Mouse (Mus musculus) embryonic facial prominence, embryonic 11.5 days (tissue): ENCODE measurements around the gene Fcgr3. TPM values are rescaled to one million over a fixed set of nuclear protein-coding genes. Genes with fewer than 3 reads are reported as not detected.
A peak's percentile ranks its signal among the peaks of the same experiment; 100 is the strongest.
"Not testable (repeated sequence)": the region's sequence is repeated elsewhere in the genome, so short reads cannot be mapped to it uniquely, and the experiment has no call there.

Experiments used
- ATAC-seq: fragments of 200-750 bp; cut with Nextera tagmentation; replicated peaks from 2 replicates; pipeline ENCODE4 v1.8.0; 2017; ENCODE audit warnings: low read depth; ENCODE audit not compliant: insufficient number of reproducible peaks, low FRiP score, low TSS enrichment
- DNase-seq: peaks from one replicate; pipeline ENCODE4 v3.0.0-alpha.2; 2015; ENCODE audit warnings: low spot score
- H3K27ac ChIP-seq: fragments of 300-500 bp; sonication (generic); replicated peaks from 2 replicates; pipeline ENCODE4 v1.5.1; 2014; ENCODE audit warnings: mild to moderate bottlenecking, low read depth, low read length, control low read depth
- H3K27me3 ChIP-seq: fragments of 300-500 bp; sonication (generic); 2 replicates; pipeline ENCODE4 v1.6.1; 2014; ENCODE audit warnings: mild to moderate bottlenecking, low read length, moderate library complexity, mixed read lengths; ENCODE audit not compliant: control insufficient read depth, insufficient read depth
- H3K36me3 ChIP-seq: fragments of 300-500 bp; sonication (generic); replicated peaks from 2 replicates; pipeline ENCODE4 v1.6.1; 2014; ENCODE audit warnings: low read depth, mild to moderate bottlenecking, low read length, moderate library complexity, mixed read lengths; ENCODE audit not compliant: control insufficient read depth, insufficient read depth
- H3K4me1 ChIP-seq: fragments of 300-500 bp; sonication (generic); 2 replicates; pipeline ENCODE4 v1.6.1; 2014; ENCODE audit warnings: low read length, mixed read lengths; ENCODE audit not compliant: control insufficient read depth, insufficient read depth
- H3K4me2 ChIP-seq: fragments of 300-500 bp; sonication (generic); 2 replicates; pipeline ENCODE4 v1.6.1; 2014; ENCODE audit warnings: low read depth, mild to moderate bottlenecking, control low read depth, low read length, moderate library complexity
- H3K4me3 ChIP-seq: fragments of 300-500 bp; sonication (generic); 2 replicates; pipeline ENCODE4 v1.5.1; 2014; ENCODE audit warnings: low read depth, low read length, control low read depth
- H3K9ac ChIP-seq: fragments of 300-500 bp; sonication (generic); replicated peaks from 2 replicates; pipeline ENCODE4 v1.6.1; 2014; ENCODE audit warnings: mild to moderate bottlenecking, control low read depth, low read length
- H3K9me3 ChIP-seq: fragments of 300-500 bp; sonication (generic); replicated peaks from 2 replicates; pipeline ENCODE4 v1.6.1; 2016; ENCODE audit warnings: mild to moderate bottlenecking, low read length, inconsistent platforms, mixed read lengths; ENCODE audit not compliant: control insufficient read depth
- WGBS: fragments of 180-500 bp; shearing (Covaris S2); extraction: QIAGEN DNeasy Blood & Tissue Kit; methylation state at CpG from one replicate; pipeline ENCODE4 v1.1.7; 2014; 5-methylcytosine and 5-hydroxymethylcytosine counted together
- polyA plus RNA-seq: library from polyadenylated mRNA; unstranded; fragments of >200 nt; fragmentation: Nextera tagmentation; extraction: Ambion mirVana; gene quantifications from 2 replicates; pipeline ENCODE4 v1.2.1, GENCODE M21; 2014

Gene Fcgr3
- polyA plus RNA-seq, 1 experiment from 2014 or later = 7.9 TPM

DNA sequence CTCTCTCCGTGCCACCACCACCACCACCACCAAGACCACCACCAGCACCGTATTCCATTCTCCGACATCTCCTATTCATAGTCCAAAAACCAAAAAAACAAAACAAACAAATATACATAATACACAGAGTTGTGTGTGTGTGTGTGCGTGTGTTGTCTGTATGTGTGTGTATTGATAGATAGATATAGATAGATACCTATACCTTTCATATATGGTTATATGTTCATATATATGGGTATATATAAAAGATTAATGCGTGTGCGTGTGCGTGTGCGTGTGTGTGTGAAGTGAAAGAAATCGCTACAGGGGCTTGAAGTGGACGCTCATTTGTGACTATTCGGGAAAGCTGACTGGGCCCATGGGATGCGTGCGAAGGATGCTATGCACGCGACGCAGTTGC lies 6.1 kb upstream of the Fcgr3 start:
- H3K27ac ChIP-seq, H3K4me2 ChIP-seq, H3K4me3 ChIP-seq, ATAC-seq, H3K9ac ChIP-seq, DNase-seq, H3K36me3 ChIP-seq, H3K4me1 ChIP-seq, H3K9me3 ChIP-seq: not testable (repeated sequence)
- 25% methylated on average over 11 of the region's 16 CpGs for WGBS
- H3K27me3 ChIP-seq = peaks cover 22% of the 10 kb centered on the region

DNA sequence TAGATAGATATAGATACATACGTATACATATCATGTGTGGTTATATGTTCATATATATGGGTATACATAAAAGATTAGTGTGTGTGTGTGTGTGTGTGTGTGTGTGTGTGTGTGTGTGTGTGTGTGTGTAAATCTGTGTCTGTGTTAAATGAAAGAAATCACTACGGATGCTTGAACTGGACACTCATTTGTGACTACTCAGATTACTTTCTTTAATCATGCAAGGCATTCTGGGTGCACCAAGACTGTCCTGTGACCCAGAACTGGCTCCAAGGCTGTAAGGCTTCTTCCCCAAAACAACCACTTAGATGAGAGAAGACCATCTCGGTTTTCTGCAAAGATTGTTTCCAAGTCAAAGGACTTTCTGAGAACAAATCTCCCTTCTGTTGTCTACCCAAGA lies 4.8 kb upstream of the Fcgr3 start:
- WGBS = 60% methylated on average over 3 of the region's 3 CpGs
- ATAC-seq = not testable (repeated sequence)

DNA sequence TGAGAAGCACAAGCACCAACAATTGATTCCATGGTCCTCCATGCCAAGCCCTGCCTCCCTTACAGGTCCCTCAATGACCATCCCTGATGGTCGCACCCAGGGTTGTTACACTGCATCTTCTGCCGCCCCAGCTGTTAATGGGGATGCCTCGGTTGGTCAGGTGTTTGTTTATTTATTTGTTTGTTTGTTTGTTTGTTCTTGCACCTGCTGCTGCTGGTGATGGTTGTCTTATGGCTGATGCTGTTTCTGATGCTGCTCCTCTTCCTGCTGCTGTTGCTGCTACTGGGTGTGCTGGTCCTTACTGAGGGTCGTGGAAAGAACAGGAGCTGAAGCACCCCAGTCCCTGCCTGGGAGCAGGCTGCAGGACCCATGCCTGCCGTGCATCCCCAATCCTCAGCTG lies 3.2 kb upstream of the Fcgr3 start:
- not testable (repeated sequence) for H3K27ac ChIP-seq, H3K4me1 ChIP-seq, H3K4me3 ChIP-seq, ATAC-seq, H3K9me3 ChIP-seq, H3K9ac ChIP-seq, H3K36me3 ChIP-seq, H3K4me2 ChIP-seq, DNase-seq
- peaks cover 28% of the 10 kb centered on the region for H3K27me3 ChIP-seq
- 50% methylated on average over 5 of the region's 5 CpGs for WGBS

More for the DNA sequence above, 4.8 kb upstream of the Fcgr3 start:
- not testable (repeated sequence) for H3K4me1 ChIP-seq, H3K4me2 ChIP-seq, H3K36me3 ChIP-seq, H3K9me3 ChIP-seq, H3K9ac ChIP-seq, H3K4me3 ChIP-seq, H3K27ac ChIP-seq
- H3K27me3 ChIP-seq = peaks cover 29% of the 10 kb centered on the region
- DNase-seq = peak; percentile 40

DNA sequence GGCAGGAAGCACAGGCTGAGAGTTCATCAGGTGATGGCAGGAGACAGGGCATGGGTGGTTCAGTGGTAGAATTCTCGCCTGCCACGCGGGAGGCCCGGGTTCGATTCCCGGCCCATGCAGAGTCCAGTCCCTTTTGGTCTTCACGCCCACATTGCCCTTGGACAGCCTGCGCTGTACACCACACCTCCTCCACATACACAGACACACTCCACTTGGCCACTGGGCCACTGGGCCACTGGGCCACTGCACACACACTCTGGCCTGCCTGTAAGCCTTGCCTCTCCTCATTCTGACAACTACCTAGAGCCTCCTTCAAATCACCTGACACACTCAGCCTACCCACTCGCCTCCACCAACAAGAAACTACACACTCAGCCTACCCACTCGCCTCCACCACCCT lies 1.8 kb upstream of the Fcgr3 start:
- not testable (repeated sequence) for H3K27ac ChIP-seq, H3K4me1 ChIP-seq, DNase-seq, H3K9me3 ChIP-seq, H3K36me3 ChIP-seq, H3K4me2 ChIP-seq, H3K4me3 ChIP-seq, H3K9ac ChIP-seq
- H3K27me3 ChIP-seq = peaks cover 28% of the 10 kb centered on the region
- WGBS = 27% methylated on average over 2 of the region's 10 CpGs
- peak; percentile 47 for ATAC-seq

DNA sequence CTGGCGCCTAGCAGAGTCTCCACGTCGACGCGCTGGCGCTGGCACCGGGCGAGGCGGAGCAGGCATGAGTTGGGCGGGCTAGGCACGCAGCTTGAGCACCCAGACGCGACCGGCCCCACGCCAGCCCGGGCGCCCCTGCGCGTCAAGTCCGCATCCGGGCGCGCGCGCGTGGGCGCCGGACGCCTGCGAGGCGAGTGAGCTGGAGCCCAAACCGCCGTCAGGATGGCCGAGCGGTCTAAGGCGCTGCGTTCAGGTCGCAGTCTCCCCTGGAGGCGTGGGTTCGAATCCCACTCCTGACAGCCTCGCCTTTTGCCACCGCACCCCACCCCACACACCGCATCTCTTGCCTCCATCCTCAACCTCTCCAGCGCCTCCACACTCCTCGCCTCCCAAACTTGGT lies 1.0 kb upstream of the Fcgr3 start:
- not testable (repeated sequence) for H3K4me3 ChIP-seq, H3K9ac ChIP-seq, H3K36me3 ChIP-seq, H3K9me3 ChIP-seq, H3K4me1 ChIP-seq, DNase-seq, H3K27ac ChIP-seq, H3K4me2 ChIP-seq
- 8% methylated on average over 25 of the region's 45 CpGs for WGBS
- ATAC-seq = peak; percentile 4; the same call in 1 of the 2 replicates
- H3K27me3 ChIP-seq = peaks cover 24% of the 10 kb centered on the region

DNA sequence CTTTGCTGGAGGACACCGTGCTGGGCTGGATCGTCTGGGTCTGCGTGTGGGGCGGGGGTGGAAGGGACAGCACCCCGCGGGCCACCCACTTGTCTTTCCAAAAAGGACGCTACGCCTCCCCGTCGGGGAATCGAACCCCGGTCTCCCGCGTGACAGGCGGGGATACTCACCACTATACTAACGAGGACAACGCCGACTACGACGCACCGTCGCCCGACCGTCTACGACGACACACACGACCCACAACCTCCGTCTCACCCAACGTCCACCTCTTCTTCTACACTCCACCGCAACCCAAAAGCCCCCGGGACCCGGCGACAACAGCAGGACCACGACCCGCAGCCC lies 480 bp upstream of the Fcgr3 start:
- 0% methylated on average over 18 of the region's 35 CpGs for WGBS
- not testable (repeated sequence) for H3K9me3 ChIP-seq, H3K4me1 ChIP-seq, H3K9ac ChIP-seq, H3K27ac ChIP-seq, H3K36me3 ChIP-seq, DNase-seq
- peak overlapping the region; percentile 34; the same call in 1 of the 2 replicates for H3K4me2 ChIP-seq
- ATAC-seq = peak; percentile 32
- peak overlapping the region; percentile 23 for H3K4me3 ChIP-seq
- H3K27me3 ChIP-seq = peaks cover 24% of the 10 kb centered on the region

DNA sequence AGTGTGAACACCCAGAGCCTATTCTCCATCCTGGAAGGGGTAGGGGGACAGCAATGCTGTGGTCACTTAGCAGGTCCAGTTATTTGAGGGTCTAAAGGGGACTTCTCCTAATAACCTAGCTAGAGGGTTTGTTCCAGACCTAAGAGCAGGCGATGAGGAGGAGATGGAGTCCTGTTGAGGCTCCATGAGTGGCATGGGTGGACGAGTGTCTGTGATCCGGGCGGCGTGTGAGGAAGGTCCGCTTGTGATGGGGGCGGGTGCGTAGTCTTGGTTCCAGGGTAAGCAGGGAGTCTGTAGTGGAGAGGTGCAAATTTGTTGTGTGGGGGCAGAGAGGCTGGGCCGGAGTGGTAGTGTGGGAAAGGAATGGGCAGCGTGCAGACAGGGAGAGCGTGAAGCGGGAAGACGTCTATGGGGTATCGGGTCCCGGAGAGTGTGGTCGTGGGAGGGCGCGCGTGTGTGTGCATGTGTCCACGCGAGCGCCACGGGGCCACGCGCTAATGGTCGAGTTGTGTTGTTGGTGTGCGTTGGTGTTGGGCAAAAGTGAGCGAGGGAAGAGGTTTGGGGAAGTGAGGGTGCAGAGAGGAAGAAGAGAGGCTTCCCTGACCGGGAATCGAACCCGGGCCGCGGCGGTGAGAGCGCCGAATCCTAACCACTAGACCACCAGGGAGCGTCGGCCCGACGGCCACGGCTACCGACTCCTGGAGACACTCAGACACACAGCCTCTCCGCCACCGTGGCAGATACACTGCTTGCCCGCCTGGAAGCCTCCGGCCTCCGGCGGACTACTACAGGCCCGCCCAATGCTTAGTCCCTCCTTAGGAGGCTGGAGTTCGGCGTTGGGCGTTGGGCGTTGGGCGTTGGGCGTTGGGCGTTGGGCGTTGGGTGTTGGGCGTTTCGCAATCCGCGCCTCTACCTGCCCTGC lies 905 bp downstream of the Fcgr3 start:
- not testable (repeated sequence) for H3K4me1 ChIP-seq, H3K27ac ChIP-seq, H3K36me3 ChIP-seq, H3K9ac ChIP-seq, H3K9me3 ChIP-seq, DNase-seq
- peak overlapping the region; percentile 23 for H3K4me3 ChIP-seq
- H3K27me3 ChIP-seq = peaks cover 17% of the 10 kb centered on the region
- ATAC-seq = peak; percentile 81
- H3K4me2 ChIP-seq = peak overlapping the region; percentile 30
- WGBS = 8% methylated on average over 38 of the region's 61 CpGs

DNA sequence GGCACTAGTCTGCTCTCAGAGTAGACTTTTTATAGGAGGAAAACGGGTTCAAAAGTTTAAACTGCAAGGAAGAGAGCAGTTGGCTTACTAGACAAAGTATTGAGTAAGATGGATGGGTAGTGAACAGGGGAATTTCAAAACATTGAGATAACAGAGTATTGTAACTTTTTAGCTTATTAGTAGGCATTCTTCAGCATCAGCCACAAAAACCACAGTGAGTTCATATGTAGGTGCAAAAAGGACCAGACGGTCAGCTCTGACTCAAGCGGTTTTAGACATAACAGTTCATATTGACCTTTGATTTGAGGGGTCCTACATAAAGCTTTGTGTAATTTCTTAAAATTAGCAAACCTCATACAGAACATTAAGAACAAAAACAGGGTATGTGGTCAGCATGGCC lies 3.2 kb downstream of the Fcgr3 start:
- no peaks in the 10 kb centered on the region for H3K9me3 ChIP-seq
- ATAC-seq (no peak), DNase-seq (no peak)
- 92% methylated on average over 3 of the region's 3 CpGs for whole genome bisulfite sequencing
- peaks cover 13% of the 10 kb centered on the region for H3K27me3 ChIP-seq
- no peaks in the 10 kb centered on the region for H3K36me3 ChIP-seq
- no peak overlapping the region for H3K4me2 ChIP-seq
- H3K9ac ChIP-seq = no peak overlapping the region
- H3K4me1 ChIP-seq = no peaks in the 10 kb centered on the region
- no peak overlapping the region for H3K27ac ChIP-seq
- no peak overlapping the region for H3K4me3 ChIP-seq
